Mouse (Mus musculus) thymus, postnatal 0 days (tissue): ENCODE results near the gene Mid1. TPM values are rescaled to one million over a fixed set of nuclear protein-coding genes. Genes with fewer than 3 reads are reported as not detected.

Experiments used
- DNase-seq: peaks from one replicate; pipeline ENCODE4 v3.0.0-alpha.2; 2015; ENCODE audit warnings: low spot score
- polyA plus RNA-seq: library from polyadenylated mRNA; unstranded; fragments of >200 nt; fragmentation: Nextera tagmentation; extraction: Ambion mirVana; gene quantifications from 2 replicates; pipeline ENCODE4 v1.2.1, GENCODE M21; 2015

The Mid1 gene
- polyA plus RNA-seq: 1.5 and 2.0 TPM in 2 replicates

- no peak for DNase-seq
Measured at GRCm38 (mm10) chrX:169685131-169685530, at the start of gene Mid1. Mid1 (plus strand) TSS chrX:169685199.

DNA sequence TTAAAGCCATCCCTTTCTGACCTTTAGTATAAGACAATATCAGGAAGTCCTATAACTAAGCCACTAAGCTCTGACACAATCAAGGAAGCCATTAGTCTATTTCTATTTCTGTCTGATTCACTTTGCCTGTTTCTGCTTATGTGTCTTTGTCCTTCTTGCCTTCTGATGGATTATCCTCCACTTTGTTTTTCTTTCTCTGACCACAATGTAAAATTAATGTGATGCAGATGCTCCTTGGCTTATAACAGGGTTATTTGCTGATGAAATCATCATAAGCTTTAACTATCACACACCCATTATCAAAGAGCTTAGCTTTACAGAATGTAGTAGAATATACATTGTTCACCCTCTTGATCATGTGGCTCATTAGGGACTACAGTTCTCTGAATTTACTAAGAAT lies 11.9 kb upstream of the Mid1 start:
- no peak for DNase-seq

DNA sequence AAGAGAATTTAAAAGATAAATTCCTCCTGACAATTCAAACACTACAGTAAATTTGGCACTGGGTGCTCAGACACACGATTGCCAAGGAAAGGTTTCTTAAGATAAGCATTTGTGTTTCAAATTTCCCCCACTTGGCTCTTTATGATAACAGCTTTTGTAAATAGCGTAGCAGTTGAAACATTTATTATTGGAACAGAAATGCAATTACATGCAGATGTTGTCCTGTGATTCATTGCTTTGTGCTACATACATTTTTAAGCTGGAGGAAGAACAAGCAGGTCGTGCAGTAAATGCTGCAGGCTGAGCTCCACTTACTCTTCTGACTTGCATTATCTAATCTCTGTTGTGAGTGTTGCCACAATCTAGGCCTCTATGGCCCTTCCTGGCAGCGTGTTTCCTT lies 8.7 kb upstream of the Mid1 start:
- no peak for DNase-seq

DNA sequence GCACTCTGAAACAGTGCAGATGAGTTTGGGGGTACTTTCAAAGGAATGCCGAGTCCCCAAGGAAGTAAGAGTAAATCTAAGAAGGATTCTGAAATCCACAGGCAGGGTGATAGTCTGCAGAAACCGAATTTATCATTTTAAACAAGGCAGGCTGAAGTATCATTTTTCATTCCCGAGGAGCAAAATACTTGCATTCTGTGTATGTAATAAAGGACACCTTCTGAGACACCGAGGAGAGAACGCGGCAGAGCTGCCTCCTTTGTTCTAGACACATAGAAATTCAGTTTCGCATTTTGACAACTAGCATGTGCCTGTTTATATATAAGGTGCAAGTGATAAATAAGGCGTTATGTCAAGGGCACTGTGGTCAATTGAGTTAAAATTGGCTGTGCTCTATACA lies 732 bp downstream of the Mid1 start:
- DNase-seq: no peak

DNA sequence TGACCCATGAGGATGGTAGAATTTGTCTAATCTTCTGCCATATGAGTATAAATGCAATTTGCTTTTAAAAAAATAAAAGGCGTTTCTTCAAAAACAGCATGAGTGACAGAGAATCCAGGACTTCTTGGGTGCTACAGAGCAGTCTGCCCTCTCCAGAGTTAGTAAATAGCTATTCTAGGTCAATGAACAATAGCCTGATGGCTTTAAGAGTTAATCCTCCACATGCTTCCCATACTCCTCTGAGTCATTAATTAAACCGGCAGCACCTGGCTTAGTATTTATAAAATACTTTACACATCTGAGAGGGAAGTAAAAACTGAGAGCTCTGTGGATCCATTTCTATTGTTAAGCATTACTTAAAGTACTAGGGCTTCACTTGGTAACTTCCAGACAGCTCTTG lies 6.2 kb downstream of the Mid1 start:
- no peak for DNase-seq

DNA sequence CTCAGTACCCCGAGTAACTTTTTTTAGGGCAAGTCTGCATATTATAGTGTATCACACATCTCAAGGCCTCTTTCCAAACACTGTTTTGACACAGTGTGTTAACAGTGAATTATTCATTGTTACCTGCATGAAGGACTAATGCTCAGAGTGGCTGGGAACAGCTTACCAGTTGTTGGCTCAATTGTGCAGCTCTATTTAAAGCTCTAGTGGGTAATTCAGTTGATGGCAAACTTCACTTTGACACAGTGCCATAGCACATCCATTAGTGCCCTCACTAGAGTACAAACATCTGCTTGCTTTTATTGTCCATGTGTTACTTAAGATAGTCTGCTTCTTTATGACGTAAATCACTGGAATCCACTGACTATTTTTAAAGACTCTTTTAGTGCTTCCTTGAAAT lies 6.7 kb downstream of the Mid1 start:
- no peak for DNase-seq

DNA sequence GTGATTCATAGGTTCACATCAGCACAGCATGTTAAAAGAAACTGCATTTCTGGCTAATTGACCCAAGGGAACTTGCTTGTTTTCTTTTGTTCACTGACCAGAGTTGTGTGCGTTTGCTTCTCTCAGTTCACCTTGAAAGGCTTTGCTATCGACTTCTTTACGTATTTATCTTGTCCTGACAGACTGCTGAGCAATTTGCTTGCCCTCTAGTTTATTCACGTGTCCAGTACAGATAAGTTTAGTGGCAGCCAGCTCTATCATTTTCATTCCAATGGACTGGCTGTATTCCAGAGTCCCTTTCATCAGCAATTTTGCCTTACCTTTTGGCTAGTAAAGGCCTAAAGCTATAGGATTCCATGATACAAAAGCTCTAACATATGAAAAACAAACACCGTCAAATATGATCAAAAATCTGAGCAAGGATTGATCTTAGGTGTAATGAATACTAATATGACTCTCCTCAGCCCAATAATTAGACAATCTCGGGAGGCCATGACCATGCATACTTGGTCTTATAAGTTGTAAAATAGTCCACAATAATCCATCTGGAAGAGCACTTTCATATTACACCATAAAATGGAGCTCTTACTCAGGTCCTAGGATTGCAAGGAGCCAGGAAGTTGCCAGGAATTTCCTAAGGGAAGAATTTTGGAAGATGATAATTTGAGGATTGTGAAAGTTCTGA lies 7.4 kb downstream of the Mid1 start:
- DNase-seq: no peak

- no peak for DNase-seq
Measured at GRCm38 (mm10) chrX:169704016-169704602, 19.1 kb downstream of the Mid1 start.

- no peak for DNase-seq
Measured at GRCm38 (mm10) chrX:169723511-169723910, 38.5 kb downstream of the Mid1 start.

DNA sequence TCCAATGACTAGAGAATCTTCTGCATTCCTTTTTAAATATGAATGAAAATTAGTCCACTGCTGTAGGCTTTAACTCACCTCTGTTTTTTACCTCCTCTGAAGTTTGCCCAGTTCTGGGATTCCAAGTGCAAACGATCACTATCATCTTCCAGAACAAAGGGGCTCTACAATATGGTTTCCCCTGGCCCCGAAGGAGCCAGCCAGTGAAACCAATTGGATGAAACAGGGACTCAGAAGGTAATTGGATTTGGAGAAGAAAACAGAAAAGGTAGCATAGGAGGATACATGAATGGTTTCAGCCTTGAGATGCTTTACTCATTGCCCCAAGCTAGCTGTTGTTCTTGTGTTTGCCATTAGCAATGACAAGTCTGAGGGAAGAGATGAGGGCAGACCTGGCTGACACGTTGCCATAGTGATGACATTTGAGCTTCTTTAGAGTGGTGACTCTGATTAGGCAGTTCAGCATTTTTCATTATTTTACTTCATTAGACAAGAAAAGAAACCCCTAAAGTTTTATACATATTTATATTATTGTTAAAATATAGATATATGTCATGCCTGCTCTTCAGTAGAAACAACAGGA lies 50.5 kb downstream of the Mid1 start:
- no peak for DNase-seq

- no peak for DNase-seq
Measured at GRCm38 (mm10) chrX:169758001-169758400, 73.0 kb downstream of the Mid1 start.

DNA sequence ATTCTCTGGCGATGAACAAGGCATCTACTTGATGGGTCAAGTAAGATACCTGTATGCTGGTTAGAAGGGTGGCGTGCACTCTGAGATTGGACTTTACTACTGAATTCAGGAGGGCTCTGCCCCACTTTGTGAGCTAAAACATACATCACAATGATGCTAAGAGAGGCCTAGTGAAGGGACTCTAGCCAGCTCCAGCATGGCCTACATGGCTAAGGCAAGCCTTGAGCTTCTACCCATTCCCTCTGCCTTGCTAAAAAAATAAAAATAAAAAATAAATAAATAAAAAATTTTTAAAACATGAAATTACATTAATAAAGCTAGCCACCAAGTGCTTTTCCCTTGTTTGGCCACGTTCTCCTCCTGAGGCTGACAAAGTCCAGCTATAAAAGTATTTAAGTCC lies 94.5 kb downstream of the Mid1 start, which contains the start of gene 4933400A11Rik:
4933400A11Rik (minus strand) TSS at position 101 of the 400 bp plus-strand sequence.
- no peak for DNase-seq

DNA sequence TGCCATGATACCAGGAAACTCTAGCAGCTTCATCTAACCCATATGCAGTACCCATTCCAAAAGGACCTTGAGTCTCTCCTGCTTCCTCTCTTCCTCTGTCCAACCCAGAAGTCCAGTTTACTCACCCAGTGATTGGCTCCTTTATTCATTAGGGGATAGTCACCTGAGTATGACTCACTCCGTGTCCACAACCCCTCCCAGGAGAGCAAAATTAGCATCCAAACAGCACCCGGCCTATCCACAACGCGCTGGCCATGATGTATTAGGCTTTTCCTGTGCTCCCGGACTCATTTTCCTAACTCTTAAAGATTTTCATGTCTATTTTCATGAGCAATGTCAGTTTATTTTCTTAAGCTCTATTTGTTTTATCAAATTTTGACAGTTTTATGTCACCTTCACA lies 104.7 kb downstream of the Mid1 start:
- no peak for DNase-seq

DNA sequence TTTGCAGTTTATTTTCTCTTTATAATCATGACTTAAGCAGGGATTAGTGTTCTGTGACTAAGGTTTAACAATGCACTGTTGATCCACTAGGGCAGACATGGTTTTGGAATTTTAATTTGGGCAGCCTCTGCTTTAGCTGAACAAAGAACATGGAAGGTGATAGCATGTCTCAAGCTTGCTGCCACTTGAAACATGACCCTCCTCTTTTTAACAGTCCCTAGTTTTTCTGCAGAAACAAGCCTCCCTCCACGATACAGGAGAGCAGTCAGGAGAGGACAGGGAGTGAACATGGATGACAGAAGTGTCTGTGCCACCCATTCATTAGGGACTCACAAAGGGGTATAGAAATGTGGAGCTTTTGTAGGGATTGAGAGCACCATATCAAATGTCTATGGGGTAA lies 107.9 kb downstream of the Mid1 start:
- no peak for DNase-seq

- no peak for DNase-seq
Measured at GRCm38 (mm10) chrX:169794421-169794820, 109.4 kb downstream of the Mid1 start.

GRCm38 (mm10) chrX:169794831-169795311 lies 109.9 kb downstream of the Mid1 start:
- DNase-seq: no peak

GRCm38 (mm10) chrX:169797148-169797547 lies 112.1 kb downstream of the Mid1 start:
- DNase-seq: no peak

- peak; percentile 16 for DNase-seq
Measured at GRCm38 (mm10) chrX:169798987-169799680, 114.1 kb downstream of the Mid1 start.

DNA sequence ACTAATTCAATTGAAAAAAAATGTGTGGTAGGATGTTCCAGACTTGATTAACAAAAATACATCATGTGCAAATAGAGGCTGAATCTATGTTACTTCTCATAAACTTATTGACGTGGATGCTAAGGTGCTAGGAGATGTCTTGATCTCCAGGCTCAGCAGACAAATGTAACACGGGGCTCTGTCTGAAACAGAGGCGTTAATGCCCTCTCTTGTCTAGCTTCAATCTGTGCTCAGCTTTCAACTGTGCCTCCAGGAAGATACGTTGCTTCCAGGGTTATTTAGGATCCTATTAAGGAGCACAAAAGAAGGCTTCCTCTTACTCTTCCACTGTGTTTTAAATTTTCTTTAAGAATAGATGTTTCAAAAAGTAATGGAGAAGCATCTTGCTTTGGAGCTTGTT lies 115.2 kb downstream of the Mid1 start:
- no peak for DNase-seq

DNA sequence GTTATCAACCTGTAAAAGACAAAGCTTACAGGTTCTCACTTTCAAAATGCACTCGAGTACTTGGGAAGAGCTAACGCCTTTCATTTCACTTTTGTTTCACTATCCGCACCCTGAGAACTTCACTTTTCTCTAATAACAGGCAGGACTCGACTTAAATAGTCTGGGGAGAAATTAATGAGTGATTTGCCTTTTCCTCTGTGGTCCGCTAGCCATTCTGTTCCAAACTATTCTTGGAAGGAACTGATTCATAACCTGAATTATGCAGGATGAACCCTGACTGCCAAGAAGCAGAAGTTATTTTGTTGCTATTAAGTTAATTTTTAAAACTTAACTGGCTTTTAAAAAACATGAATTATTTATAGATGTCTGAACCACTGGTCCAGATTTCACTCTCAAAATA lies 120.8 kb downstream of the Mid1 start:
- DNase-seq: no peak

DNA sequence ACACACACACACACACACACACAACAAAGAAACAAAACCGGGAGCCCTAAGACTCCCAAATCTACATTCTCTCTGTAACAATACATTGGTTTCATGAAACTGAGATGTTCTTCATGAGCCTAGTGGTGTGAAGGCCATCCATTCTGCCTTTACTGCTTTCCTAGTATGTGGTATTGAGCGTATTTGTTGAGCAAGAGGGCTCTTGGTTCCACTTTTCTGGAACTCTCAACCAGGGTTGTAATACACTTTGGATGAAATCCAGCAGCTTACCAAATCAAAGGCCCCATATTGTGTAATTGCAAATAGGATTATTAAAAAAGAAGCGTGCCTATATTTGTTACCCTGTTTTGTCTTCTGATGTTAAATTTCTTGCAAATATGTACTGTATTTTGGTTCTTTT lies 122.7 kb downstream of the Mid1 start:
- DNase-seq: no peak

DNA sequence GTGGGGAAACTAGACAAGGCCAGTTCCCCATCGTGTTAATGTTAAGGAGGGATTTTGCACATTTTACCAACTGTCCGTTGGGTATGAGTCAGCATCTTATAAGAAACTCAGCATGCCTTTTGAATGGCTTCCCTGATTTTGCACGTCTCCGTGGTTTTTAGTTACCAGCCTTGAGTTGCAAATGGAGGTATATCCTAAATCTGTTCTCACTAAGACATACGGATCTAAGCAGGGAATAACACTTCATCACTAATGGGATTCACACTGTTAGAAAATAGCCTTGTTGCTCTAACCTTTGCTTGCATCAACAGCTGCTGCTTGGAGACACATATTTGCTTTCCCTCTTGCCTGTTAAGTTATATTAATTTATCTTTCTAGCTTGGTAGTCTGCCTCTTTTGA lies 126.3 kb downstream of the Mid1 start:
- no peak for DNase-seq
